Mouse (Mus musculus) gastrocnemius, postnatal 25 days (tissue): ENCODE results near the gene Cherp. TPM values are rescaled to one million over a fixed set of nuclear protein-coding genes. Genes with fewer than 3 reads are reported as not detected.

Experiments used
- DNase-seq: peaks from one replicate; pipeline ENCODE4 v3.0.0; 2022
- total RNA-seq, 2 experiments: library from RNA; stranded (reverse); gene quantifications; 1 replicate in 1 of 2; 2 replicates in 1 of 2; pipeline ENCODE4 v1.2.3; 2021

The Cherp gene
- total RNA-seq, 2 experiments from 2014 or later, result 21.1 to 26.0 TPM

- DNase-seq, result no peak
Measured at GRCm38 (mm10) chr8:72485456-72486199, 10.6 kb upstream of the Cherp start.

- DNase-seq, result no peak
Measured at GRCm38 (mm10) chr8:72470684-72471083, 4.3 kb downstream of the Cherp start.

DNA sequence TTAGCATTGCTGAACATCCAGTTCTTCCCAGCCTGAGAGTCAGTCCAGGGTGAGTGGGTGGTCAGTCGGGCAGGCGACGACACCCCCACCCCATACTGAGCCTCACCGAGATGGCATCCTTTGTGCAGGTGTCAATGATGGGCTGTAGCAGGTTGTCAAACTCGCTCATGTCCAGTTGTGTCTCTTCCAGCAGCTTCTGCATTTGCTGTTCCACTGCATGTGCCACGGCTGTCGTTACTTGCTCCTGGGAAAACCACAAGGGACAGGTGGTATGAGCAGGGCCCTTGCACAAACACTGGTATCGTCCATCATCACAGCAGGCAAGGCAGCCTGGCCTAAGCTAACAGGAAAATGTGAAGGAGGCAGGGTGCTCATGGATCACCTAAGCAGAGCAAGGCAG is 5.0 kb downstream of the Cherp start:
- DNase-seq, result no peak

- no peak for DNase-seq
Measured at GRCm38 (mm10) chr8:72469243-72469642, 5.8 kb downstream of the Cherp start.

- no peak for DNase-seq
Measured at GRCm38 (mm10) chr8:72464211-72464610, 10.8 kb downstream of the Cherp start.

DNA sequence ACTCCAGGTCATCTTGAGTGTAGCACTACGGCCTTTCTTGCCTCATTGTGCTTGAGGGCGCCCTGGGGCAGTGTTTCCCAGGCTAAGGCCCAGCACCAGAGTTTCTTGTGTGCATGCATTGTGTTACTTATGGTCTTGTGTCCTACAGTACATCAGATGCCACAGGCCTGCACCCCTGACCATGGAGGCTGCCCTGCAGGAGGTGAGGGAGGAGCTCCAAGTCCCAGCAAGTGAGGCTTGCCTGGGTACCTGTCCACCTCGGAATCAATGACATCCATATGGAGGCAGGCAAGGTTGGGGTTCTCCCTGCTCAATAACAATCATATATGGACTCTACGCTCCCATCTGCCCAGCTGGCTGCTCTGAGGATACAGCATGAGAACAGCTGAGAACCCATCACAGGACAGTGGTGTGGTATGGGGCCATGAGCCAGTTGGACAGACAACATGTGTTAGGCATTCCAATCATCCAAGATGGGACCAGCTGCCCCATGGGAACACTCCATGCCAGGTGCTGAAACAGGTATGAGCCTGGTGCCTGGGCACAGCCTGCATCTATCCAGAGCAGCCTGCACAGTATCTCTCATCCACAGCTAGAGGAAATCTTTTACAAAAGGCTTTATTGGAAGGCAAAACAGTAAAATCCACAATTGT is 15.0 kb downstream of the Cherp start:
- DNase-seq, result no peak

DNA sequence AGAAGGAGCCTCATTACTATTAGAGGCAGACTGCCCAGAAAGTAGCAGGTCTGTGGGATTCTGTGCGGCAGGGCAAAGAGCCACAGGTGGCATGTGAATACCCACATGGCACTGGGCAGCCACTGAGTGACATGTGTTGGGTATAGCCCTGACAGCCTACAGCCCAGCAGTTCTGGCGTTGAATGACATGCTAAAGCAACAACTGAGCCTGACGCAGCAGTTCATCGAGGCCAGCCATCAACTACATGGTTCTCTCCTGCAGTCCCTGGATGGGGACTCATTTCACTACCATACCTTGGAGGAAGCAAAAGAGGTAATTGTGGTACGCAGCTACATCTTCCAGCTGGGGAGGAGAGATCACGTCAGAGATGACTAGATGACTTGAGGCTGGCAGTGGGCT is 16.6 kb downstream of the Cherp start:
- DNase-seq, result no peak

GRCm38 (mm10) chr8:72457806-72458205 is 17.2 kb downstream of the Cherp start:
- DNase-seq, result no peak

GRCm38 (mm10) chr8:72455317-72455716 is 19.7 kb downstream of the Cherp start:
- DNase-seq, result no peak

GRCm38 (mm10) chr8:72453904-72454303 is 21.1 kb downstream of the Cherp start:
- no peak for DNase-seq

- DNase-seq, result no peak
Measured at GRCm38 (mm10) chr8:72451516-72451915, 23.5 kb downstream of the Cherp start.

- DNase-seq, result no peak
Measured at GRCm38 (mm10) chr8:72445071-72445470, 30.0 kb downstream of the Cherp start.

DNA sequence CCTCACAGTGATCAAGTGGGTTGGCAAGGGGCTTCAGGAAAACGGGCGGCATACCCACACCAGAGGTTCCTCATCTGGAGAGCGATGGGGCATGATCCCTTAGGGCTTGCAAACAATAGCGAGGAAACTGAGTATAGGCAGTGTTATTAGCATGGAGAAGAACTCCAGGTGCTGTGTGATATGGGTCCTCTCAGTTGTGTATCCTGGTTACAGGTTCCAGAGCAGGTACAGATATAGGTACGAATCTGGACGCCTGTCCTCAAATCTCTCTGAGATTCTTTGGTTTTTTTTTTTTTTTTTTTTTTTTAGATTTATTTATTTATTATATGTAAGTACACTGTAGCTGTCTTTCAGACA is 31.1 kb downstream of the Cherp start:
- DNase-seq, result no peak

- DNase-seq, result peak; percentile 97
Measured at GRCm38 (mm10) chr8:72443338-72443993, 31.6 kb downstream of the Cherp start, which contains the start of the genes Calr3 and 1700030K09Rik. Gene Calr3, minus strand, starts transcription at chr8:72443870. Gene 1700030K09Rik, plus strand, starts transcription at chr8:72443880.

GRCm38 (mm10) chr8:72438248-72439015 is 36.6 kb downstream of the Cherp start:
- DNase-seq, result no peak

GRCm38 (mm10) chr8:72434952-72435351 is 40.1 kb downstream of the Cherp start:
- no peak for DNase-seq

DNA sequence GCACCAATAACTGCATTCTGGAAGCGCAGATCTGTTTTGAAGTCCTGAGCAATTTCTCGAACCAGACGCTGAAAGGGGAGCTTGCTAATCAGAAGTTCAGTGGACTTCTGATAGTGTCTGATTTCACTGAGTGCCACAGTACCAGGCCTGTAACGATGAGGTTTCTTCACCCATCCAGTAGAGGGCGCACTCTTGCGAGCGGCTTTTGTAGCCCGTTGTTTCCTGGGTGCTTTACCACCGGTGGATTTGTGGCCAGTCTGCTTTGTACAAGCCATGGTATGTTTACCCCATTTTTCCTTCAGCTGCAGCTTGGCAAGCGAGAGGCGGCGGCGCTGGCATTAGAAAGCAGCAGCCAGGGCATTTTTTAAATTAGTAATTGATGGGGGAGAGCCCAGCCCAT is 45.4 kb downstream of the Cherp start:
- DNase-seq, result no peak

DNA sequence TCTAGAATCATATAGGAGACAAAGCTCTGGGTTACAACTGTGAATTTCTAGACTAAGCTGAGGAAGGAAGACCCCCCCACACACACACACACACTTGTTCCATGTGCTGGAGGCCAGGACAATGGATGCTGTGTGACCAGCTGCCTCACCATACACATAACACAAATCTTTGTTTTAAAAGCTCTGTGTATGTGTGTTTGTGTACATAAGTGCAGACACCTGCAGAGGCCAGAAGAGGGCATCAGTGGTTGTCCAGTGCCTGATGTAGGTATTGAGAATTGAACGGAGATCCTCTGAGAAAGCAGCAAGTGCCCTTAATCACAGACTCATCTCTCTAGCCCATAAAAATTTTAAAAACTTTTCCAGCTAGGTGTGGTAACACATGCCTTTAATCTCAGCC is 52.1 kb downstream of the Cherp start:
- DNase-seq, result no peak

DNA sequence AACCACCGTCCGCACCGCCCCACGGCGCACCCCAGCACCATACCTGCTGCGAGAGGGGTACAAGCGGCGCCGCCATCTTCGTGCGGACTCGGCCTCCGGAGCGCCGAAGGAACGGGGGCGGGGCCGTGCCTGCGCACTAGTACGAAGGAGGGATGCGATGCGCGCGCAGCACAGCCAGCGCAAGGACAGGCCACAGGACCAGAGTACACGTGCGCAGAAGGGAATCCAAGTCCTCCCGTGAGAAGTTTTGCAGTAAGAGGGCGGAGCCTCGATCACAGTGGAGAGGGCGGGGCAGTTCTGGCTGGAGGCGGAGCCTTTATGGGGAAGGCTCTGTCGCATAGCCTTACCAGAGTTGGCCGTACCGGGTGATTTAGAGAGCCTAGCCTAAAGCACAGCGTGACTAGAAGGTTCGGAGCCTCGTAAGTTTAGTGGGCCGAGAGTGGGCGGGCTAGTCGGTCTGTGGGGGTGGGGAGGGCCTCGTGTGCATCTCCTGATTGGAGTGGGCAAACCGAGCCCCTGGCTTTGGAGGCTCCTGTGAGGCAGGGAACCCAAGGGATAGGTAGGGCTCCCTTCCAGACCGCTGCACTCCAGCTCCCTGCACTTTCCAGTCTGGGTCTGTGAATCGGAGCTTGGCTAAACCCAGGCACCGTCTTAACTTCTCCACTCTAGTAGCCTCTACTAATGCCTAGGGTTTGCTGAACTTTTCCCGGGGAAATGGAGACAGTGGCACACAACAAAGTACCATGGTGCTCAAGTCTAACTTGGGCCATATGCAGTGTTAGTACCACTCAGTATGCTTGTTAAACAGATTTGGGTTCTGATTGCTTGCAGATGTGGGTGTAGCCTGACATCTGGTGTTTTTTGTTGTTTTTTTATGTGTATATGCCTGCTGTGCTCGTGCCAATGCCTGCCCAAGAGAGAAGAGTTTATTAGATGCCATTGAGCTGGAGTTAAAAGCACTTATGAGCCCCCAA is 53.4 kb downstream of the Cherp start, which contains the start of gene Eps15l1:
Gene Eps15l1 (minus strand): TSS at position 99 of the 974 bp plus-strand sequence.
- peak; percentile 98 for DNase-seq

DNA sequence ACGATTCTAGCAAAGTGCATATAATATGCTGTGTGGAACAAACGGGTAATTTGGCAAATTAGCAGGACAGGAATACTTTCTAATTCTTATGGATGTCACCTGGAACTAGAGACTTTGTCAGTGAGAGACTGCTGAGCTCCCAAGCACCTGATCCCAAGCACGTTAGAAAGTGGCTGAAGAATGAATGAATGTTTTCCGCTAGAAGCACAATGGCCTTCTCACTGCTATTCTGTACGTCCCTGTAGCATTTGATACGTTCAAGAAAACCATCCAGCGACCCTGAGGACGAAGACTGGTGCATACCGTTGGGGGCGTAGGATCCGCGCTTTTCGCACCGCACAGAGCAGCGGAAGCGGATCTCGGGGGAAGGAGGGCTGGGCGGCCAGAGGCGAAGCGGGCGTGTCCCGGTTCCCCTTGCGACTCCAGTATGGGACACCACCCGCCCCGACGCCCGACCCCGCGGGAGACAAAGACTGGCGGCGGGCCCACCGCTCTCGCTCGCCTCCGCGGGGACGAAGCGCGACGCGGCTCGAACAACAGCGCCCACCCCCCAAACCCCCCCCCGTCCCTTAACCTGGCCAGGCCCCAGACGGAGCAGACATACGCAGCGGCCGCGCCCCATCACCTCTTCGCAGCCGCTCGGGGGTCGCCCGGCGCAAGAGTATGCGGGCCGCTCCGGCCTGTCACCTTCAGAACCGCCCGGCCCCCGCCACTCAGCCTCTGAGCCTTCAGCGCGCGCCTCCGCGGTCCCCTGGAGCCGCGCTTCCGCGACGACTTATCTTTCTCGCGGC is 54.3 kb downstream of the Cherp start:
- peak; percentile 32 for DNase-seq
